Mouse (Mus musculus): ENCODE results near the gene Nup153. TPM values are rescaled to one million over a fixed set of nuclear protein-coding genes. Genes with fewer than 3 reads are reported as not detected.

Nup153 gene
- polyA plus RNA-seq, 1 experiment from 2014 or later, result 18.8 TPM

DNA sequence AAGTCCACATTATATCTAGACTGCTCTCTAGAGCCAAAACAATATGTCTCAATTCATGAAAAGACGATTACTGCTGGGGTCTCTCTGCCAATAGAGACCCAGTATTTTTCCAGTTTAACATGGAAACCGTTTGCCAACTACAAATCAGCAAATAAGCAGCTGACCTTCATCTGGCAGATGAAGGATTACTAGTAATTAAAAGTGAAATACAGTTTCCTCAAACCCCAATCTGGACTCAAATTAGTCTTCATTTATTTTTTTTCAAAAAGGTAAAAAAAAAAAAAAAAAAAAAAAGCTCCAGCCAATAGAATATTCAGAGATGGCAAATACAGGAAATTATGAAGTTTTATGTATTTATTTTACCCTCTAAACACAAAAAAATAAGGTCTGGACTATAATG lies 2.3 kb upstream of the Nup153 start:
- ATAC-seq (ENCODE audit: insufficient number of reproducible peaks, insufficient read depth, low FRiP score, low read depth), result no peak
- Histone ChIP-seq H3K36me3 (ENCODE audit: control insufficient read depth, insufficient read depth, low read length) (no peaks in the 10 kb centered on the region), H3K4me3 (ENCODE audit: control insufficient read depth in 1 of 2, insufficient read depth in 1 of 2, low read depth in 1 of 2, low read length in 2 of 2) (no peak overlapping the region), H3K9me3 (ENCODE audit: control insufficient read depth, low read length) (no peaks in the 10 kb centered on the region), H3K4me2 (ENCODE audit: low read length) (no peak overlapping the region), H3K9ac (ENCODE audit: low read length) (no peak overlapping the region), H3K27me3 (ENCODE audit: control insufficient read depth, insufficient read depth, low read length) (no peaks in the 10 kb centered on the region), H3K27ac (replicated peaks in 1 of 2; ENCODE audit: control insufficient read depth in 1 of 2, insufficient read depth in 1 of 2, low read depth in 2 of 2, low read length in 2 of 2) (no peak overlapping the region), H3K4me1 (ENCODE audit: control insufficient read depth in 2 of 2, insufficient read depth in 2 of 2, low read length in 2 of 2) (peaks cover 0 to 8% of the 10 kb centered on the region in 2 experiments; a peak in 2 of 4 replicates)
- 67% methylated on average over 2 of the region's 2 CpGs for WGBS

DNA sequence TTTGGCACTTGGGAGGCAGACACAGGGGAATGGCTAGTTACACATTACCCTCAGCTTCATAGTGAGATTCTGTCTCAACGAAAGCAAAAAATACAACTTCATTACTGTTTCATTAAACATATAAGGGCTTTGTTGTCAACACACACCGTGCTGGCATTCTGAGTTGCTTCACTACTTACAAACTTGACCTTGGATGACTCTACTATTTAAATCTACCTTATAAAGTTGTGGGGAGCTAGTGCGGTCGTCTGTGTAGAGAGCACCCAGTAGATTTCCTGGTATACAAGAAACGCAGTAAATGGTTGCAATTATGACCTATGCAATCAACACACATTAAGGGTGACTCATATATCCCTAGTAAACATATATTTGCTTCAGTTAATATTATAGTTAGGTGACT lies 671 bp upstream of the Nup153 start:
- H3K27ac ChIP-seq (replicated peaks in 1 of 2; ENCODE audit: control insufficient read depth in 1 of 2, insufficient read depth in 1 of 2, low read depth in 2 of 2, low read length in 2 of 2), result peak overlapping the region; percentile 51 to 97
- H3K36me3 ChIP-seq (ENCODE audit: control insufficient read depth, insufficient read depth, low read length), result no peaks in the 10 kb centered on the region
- peak overlapping the region; percentile 96 for H3K9ac ChIP-seq (ENCODE audit: low read length)
- 29% methylated on average over 5 of the region's 5 CpGs for WGBS
- peak overlapping the region; percentile 90 to 99 for H3K4me3 ChIP-seq (ENCODE audit: control insufficient read depth in 1 of 2, insufficient read depth in 1 of 2, low read depth in 1 of 2, low read length in 2 of 2)
- H3K9me3 ChIP-seq (ENCODE audit: control insufficient read depth, low read length), result no peaks in the 10 kb centered on the region
- H3K4me2 ChIP-seq (ENCODE audit: low read length), result peak overlapping the region; percentile 87
- no peaks in the 10 kb centered on the region for H3K27me3 ChIP-seq (ENCODE audit: control insufficient read depth, insufficient read depth, low read length)
- ATAC-seq (ENCODE audit: insufficient number of reproducible peaks, insufficient read depth, low FRiP score, low read depth), result no peak
- peaks cover 0 to 17% of the 10 kb centered on the region in 2 experiments; a peak in 2 of 4 replicates for H3K4me1 ChIP-seq (ENCODE audit: control insufficient read depth in 2 of 2, insufficient read depth in 2 of 2, low read length in 2 of 2)

DNA sequence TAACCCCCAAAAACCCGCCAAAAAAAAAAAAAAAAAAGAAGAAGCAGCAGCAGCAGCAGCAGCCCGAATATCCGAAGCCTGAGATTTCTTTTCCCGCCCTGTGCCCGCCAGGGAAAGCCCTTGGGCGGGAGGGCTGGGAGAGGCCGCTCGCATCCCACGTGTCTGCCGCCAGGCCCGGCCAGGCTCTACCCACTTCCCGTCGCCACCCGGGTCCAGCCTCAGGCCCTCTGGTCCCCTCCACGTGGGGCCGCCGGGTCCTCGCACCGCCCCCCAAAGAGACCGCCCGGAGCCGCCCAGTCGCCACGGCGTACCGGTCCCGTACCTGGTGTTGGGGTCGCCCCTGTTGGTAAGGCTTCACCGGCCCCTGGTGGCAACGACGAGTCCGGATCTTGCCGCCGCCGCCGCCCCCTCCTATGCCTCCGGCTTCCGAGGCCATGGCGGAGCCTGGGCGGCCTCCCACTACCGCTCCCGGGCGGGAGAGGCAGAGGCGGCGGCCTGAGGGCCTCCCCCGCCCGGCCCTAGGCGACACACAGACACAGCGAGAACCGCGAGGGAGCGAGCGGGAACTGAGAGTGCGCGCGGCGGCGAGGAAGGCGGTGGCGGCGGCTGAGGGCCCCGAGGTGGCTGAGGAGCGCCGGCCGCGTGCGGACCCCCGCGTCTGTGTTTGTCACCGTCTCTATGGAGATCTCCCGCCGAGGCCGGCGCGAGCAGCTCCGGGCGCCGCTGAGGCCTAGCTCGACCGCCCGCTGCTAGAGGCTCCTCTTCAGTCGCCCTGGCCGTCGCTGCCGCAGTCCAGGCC lies 503 bp downstream of the Nup153 start:
- no peaks in the 10 kb centered on the region for H3K27me3 ChIP-seq (ENCODE audit: control insufficient read depth, insufficient read depth, low read length)
- ATAC-seq (ENCODE audit: insufficient number of reproducible peaks, insufficient read depth, low FRiP score, low read depth), result peak; percentile 77
- peak overlapping the region; percentile 91 to 97 for H3K27ac ChIP-seq (replicated peaks in 1 of 2; ENCODE audit: control insufficient read depth in 1 of 2, insufficient read depth in 1 of 2, low read depth in 2 of 2, low read length in 2 of 2)
- H3K9me3 ChIP-seq (ENCODE audit: control insufficient read depth, low read length), result no peaks in the 10 kb centered on the region
- no peaks in the 10 kb centered on the region for H3K36me3 ChIP-seq (ENCODE audit: control insufficient read depth, insufficient read depth, low read length)
- H3K4me2 ChIP-seq (ENCODE audit: low read length), result peak overlapping the region; percentile 87
- peaks cover 0 to 17% of the 10 kb centered on the region in 2 experiments; a peak in 2 of 4 replicates for H3K4me1 ChIP-seq (ENCODE audit: control insufficient read depth in 2 of 2, insufficient read depth in 2 of 2, low read length in 2 of 2)
- under 1% methylated on average over 82 of the region's 85 CpGs for WGBS
- peak overlapping the region; percentile 90 to 99 for H3K4me3 ChIP-seq (ENCODE audit: control insufficient read depth in 1 of 2, insufficient read depth in 1 of 2, low read depth in 1 of 2, low read length in 2 of 2)
- peak overlapping the region; percentile 96 for H3K9ac ChIP-seq (ENCODE audit: low read length)

DNA sequence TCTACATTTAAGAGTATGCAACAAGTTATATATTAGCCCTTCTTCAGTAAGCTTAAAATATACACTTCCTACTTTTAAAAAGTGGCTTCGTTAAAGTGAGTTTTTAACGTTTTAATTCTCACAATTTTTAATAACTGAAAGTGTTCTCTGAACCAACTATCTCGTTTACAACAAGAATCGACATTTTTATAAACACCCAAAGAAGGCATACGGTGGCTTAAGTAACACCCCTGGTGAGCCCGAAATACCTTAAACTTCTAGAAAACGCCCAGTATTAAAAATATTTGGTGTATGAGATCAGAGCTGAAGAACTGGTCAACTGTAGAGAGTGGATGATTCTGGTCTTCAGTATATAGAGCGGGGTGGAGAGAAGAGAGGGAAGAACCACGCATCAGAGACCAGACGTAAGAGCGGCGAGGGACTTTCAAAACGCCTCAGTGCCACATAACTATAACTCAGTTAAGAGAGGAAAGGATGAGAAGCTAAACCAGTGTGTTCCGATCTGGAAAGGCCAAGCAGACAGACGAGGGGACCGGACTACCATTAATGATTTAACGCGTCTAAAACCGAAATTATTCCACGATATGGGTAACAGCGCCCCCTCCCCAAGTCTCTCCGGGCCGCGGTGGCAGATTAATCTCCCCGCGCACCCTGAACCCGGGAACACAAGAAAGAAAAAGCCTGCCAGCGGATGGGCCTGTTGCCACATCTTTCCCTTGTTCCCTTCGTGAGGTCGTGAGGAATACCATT lies 1.3 kb downstream of the Nup153 start:
- H3K27me3 ChIP-seq (ENCODE audit: control insufficient read depth, insufficient read depth, low read length), result no peaks in the 10 kb centered on the region
- H3K9ac ChIP-seq (ENCODE audit: low read length), result peak overlapping the region; percentile 96
- H3K4me2 ChIP-seq (ENCODE audit: low read length), result peak overlapping the region; percentile 87
- H3K4me1 ChIP-seq (ENCODE audit: control insufficient read depth in 2 of 2, insufficient read depth in 2 of 2, low read length in 2 of 2), result peaks cover 0 to 17% of the 10 kb centered on the region in 2 experiments; a peak in 2 of 4 replicates
- H3K36me3 ChIP-seq (ENCODE audit: control insufficient read depth, insufficient read depth, low read length), result no peaks in the 10 kb centered on the region
- WGBS, result under 1% methylated on average over 30 of the region's 30 CpGs
- ATAC-seq (ENCODE audit: insufficient number of reproducible peaks, insufficient read depth, low FRiP score, low read depth), result no peak
- H3K4me3 ChIP-seq (ENCODE audit: control insufficient read depth in 1 of 2, insufficient read depth in 1 of 2, low read depth in 1 of 2, low read length in 2 of 2), result peak overlapping the region; percentile 90 to 99
- H3K9me3 ChIP-seq (ENCODE audit: control insufficient read depth, low read length), result no peaks in the 10 kb centered on the region
- peak overlapping the region; percentile 91 to 97 for H3K27ac ChIP-seq (replicated peaks in 1 of 2; ENCODE audit: control insufficient read depth in 1 of 2, insufficient read depth in 1 of 2, low read depth in 2 of 2, low read length in 2 of 2)

DNA sequence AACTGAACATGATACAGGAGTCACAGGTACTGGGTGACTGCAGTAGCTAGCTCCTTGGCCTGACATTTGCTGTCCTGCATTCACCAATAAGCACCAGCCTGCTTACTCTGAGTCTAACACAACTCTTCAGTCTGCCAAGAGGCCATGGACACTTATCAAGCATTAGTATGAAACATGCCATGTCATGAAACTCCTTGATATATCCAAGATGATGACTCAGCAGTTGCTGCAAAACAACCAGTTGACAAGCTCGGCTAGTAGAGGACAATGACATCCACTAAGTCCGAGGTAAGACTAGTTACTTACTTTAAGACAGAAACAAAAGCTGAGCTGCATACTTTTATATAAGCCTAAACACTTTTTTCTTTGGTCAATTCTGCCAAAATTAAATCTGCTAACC lies 2.5 kb downstream of the Nup153 start:
- Histone ChIP-seq H3K27me3 (ENCODE audit: control insufficient read depth, insufficient read depth, low read length) (no peaks in the 10 kb centered on the region), H3K9me3 (ENCODE audit: control insufficient read depth, low read length) (no peaks in the 10 kb centered on the region), H3K27ac (replicated peaks in 1 of 2; ENCODE audit: control insufficient read depth in 1 of 2, insufficient read depth in 1 of 2, low read depth in 2 of 2, low read length in 2 of 2) (no peak overlapping the region), H3K4me2 (ENCODE audit: low read length) (peak overlapping the region; percentile 87), H3K36me3 (ENCODE audit: control insufficient read depth, insufficient read depth, low read length) (no peaks in the 10 kb centered on the region), H3K4me3 (ENCODE audit: control insufficient read depth in 1 of 2, insufficient read depth in 1 of 2, low read depth in 1 of 2, low read length in 2 of 2) (peak overlapping the region in 1 of 2 experiments; percentile 14; a peak in 2 of 4 replicates), H3K4me1 (ENCODE audit: control insufficient read depth in 2 of 2, insufficient read depth in 2 of 2, low read length in 2 of 2) (peaks cover 0 to 17% of the 10 kb centered on the region in 2 experiments; a peak in 2 of 4 replicates), H3K9ac (ENCODE audit: low read length) (peak overlapping the region; percentile 48; the same call in 1 of the 2 replicates)
- ATAC-seq (ENCODE audit: insufficient number of reproducible peaks, insufficient read depth, low FRiP score, low read depth), result no peak
- 14% methylated on average over 2 of the region's 2 CpGs for WGBS

DNA sequence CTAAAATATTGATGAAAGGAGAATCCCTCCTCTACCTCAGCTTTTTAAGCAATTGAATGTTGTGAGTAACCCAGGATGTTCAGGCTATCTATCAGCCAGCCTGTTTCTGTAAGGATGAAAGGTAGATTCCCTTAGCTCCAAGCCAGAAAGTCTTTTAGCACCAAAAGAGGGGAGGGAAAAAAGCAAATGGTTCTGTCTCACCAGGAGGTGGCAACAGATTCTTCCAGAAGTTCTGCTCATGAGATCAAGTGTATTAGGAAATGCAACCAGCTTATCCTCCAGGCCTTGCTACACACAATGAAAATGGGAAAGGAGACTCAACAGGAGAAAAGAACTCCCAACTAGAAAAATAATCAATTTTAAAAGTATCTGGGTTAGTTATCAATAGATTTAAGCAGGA lies 3.4 kb downstream of the Nup153 start:
- H3K4me3 ChIP-seq (ENCODE audit: control insufficient read depth in 1 of 2, insufficient read depth in 1 of 2, low read depth in 1 of 2, low read length in 2 of 2), result no peak overlapping the region
- H3K27ac ChIP-seq (replicated peaks in 1 of 2; ENCODE audit: control insufficient read depth in 1 of 2, insufficient read depth in 1 of 2, low read depth in 2 of 2, low read length in 2 of 2), result no peak overlapping the region
- H3K27me3 ChIP-seq (ENCODE audit: control insufficient read depth, insufficient read depth, low read length), result no peaks in the 10 kb centered on the region
- no peak for ATAC-seq (ENCODE audit: insufficient number of reproducible peaks, insufficient read depth, low FRiP score, low read depth)
- H3K36me3 ChIP-seq (ENCODE audit: control insufficient read depth, insufficient read depth, low read length), result peaks cover 5% of the 10 kb centered on the region; the same call in 1 of the 2 replicates
- H3K4me1 ChIP-seq (ENCODE audit: control insufficient read depth in 2 of 2, insufficient read depth in 2 of 2, low read length in 2 of 2), result peaks cover 0 to 17% of the 10 kb centered on the region in 2 experiments; a peak in 2 of 4 replicates
- H3K9ac ChIP-seq (ENCODE audit: low read length), result peak overlapping the region; percentile 48; the same call in 1 of the 2 replicates
- no peaks in the 10 kb centered on the region for H3K9me3 ChIP-seq (ENCODE audit: control insufficient read depth, low read length)
- H3K4me2 ChIP-seq (ENCODE audit: low read length), result peak overlapping the region; percentile 87

DNA sequence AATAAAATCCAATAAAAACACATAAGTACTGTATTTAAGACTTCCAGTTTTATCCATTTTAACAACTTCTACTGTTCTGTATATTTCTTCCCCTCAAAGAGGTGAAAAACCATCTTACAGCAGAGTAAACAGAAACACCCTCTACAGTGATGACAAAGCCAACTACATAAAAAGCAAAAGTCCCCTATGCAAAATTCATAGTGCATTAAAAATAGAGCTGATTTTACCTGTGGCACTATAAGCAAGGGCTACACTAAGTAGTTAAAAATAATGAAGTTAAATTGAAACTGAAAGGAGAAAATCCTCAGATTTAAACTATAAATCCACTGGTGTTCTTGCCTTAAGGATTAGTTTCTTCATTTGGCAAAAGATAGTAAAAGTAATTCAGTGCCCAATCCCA lies 6.7 kb downstream of the Nup153 start:
- no peak overlapping the region for H3K9ac ChIP-seq (ENCODE audit: low read length)
- H3K4me3 ChIP-seq (ENCODE audit: control insufficient read depth in 1 of 2, insufficient read depth in 1 of 2, low read depth in 1 of 2, low read length in 2 of 2), result no peak overlapping the region
- no peak for ATAC-seq (ENCODE audit: insufficient number of reproducible peaks, insufficient read depth, low FRiP score, low read depth)
- H3K9me3 ChIP-seq (ENCODE audit: control insufficient read depth, low read length), result no peaks in the 10 kb centered on the region
- no peak overlapping the region for H3K27ac ChIP-seq (replicated peaks in 1 of 2; ENCODE audit: control insufficient read depth in 1 of 2, insufficient read depth in 1 of 2, low read depth in 2 of 2, low read length in 2 of 2)
- H3K4me1 ChIP-seq (ENCODE audit: control insufficient read depth in 2 of 2, insufficient read depth in 2 of 2, low read length in 2 of 2), result peaks cover 0 to 19% of the 10 kb centered on the region in 2 experiments; a peak in 2 of 4 replicates
- no peak overlapping the region for H3K4me2 ChIP-seq (ENCODE audit: low read length)
- no peaks in the 10 kb centered on the region for H3K27me3 ChIP-seq (ENCODE audit: control insufficient read depth, insufficient read depth, low read length)
- H3K36me3 ChIP-seq (ENCODE audit: control insufficient read depth, insufficient read depth, low read length), result peaks cover 17% of the 10 kb centered on the region
